Mouse (Mus musculus): ENCODE measurements around the gene Diras1. TPM values are rescaled to one million over a fixed set of nuclear protein-coding genes. Genes with fewer than 3 reads are reported as not detected.
"Not testable (repeated sequence)": the region's sequence is repeated elsewhere in the genome, so short reads cannot be mapped to it uniquely, and the experiment has no call there.

Diras1 gene
- polyA plus RNA-seq, 1 experiment from 2014 or later, result not detected

GRCm38 (mm10) chr10:80997332-80997731 is 28.1 kb downstream of the Diras1 start:
- WGBS, result 80% methylated on average over 8 of the region's 8 CpGs
- H3K4me2 ChIP-seq, result no peak overlapping the region
- peaks cover 29% of the 10 kb centered on the region for H3K27me3 ChIP-seq
- H3K9ac ChIP-seq, result no peak overlapping the region
- no peak for ATAC-seq (replicated peaks; ENCODE audit: insufficient number of reproducible peaks, insufficient read depth, low FRiP score, low read depth)
- H3K36me3 ChIP-seq, result no peaks in the 10 kb centered on the region
- H3K4me3 ChIP-seq, result no peak overlapping the region
- no peak overlapping the region for H3K27ac ChIP-seq
- H3K4me1 ChIP-seq (replicated peaks), result peaks cover 29% of the 10 kb centered on the region
- no peaks in the 10 kb centered on the region for H3K9me3 ChIP-seq (replicated peaks)

- 90% methylated on average over 8 of the region's 8 CpGs for WGBS
- Histone ChIP-seq H3K36me3 (no peaks in the 10 kb centered on the region), H3K4me1 (replicated peaks) (peaks cover 29% of the 10 kb centered on the region), H3K4me3 (no peak overlapping the region), H3K9me3 (replicated peaks) (no peaks in the 10 kb centered on the region), H3K27ac (no peak overlapping the region), H3K27me3 (peaks cover 29% of the 10 kb centered on the region), H3K9ac (no peak overlapping the region), H3K4me2 (no peak overlapping the region)
- ATAC-seq (replicated peaks; ENCODE audit: insufficient number of reproducible peaks, insufficient read depth, low FRiP score, low read depth), result no peak
Measured at GRCm38 (mm10) chr10:80996501-80996900, 29.0 kb downstream of the Diras1 start.

DNA sequence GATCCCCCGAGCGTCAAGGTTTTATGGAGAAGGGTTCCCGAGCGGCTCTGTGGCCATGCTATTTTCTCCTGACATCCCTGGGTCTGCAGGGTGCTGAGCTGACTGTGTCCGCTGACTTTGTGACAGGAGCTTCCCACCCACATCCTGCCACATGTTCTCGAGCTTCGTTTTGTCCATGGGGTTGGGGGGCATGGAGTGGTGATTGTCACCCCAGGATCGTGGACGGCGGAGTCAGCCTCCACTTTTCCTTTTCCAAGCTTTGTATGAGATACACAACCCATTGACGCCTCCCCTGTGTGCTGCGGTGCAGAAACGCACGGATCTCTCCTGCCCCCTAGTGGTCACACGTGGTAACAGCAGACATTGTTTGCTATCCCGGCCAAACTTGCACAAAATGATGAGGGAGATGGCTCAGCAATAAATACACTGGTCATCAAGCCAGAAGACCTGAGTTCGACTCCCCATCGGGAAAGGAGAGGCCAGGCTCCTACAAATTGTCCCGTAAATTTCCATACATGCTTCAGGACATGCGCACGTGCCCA is 30.3 kb downstream of the Diras1 start:
- Histone ChIP-seq H3K4me2 (peak overlapping the region; percentile 36), H3K9me3 (replicated peaks) (no peaks in the 10 kb centered on the region), H3K9ac (no peak overlapping the region), H3K27me3 (peaks cover 29% of the 10 kb centered on the region), H3K36me3 (no peaks in the 10 kb centered on the region), H3K27ac (no peak overlapping the region), H3K4me1 (replicated peaks) (peaks cover 17% of the 10 kb centered on the region), H3K4me3 (no peak overlapping the region)
- WGBS, result 11% methylated on average over 21 of the region's 21 CpGs
- no peak for ATAC-seq (replicated peaks; ENCODE audit: insufficient number of reproducible peaks, insufficient read depth, low FRiP score, low read depth)

DNA sequence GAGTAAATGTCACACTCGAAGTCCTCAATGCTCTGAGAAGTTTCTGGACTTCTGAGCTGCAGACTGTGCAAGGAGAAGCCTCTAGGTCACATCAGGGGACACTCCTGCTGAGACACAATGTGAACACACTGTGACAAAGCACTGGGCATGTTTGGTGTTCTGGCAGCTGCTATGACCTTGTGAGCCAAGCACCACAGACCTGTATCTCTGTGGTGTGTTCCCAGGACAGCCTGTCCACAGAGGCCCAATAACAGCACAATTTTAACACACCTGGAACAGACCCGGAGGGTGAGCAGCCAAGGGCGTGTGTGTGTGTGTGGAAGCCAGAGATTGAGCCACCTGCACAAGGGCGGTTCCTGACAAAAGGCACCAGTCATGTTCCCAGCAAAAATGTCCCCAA is 30.8 kb downstream of the Diras1 start:
- Histone ChIP-seq H3K4me2 (peak overlapping the region; percentile 36; the same call in 1 of the 2 replicates), H3K4me1 (replicated peaks) (peaks cover 11% of the 10 kb centered on the region), H3K27me3 (peaks cover 28% of the 10 kb centered on the region), H3K4me3 (no peak overlapping the region), H3K9me3 (replicated peaks) (no peaks in the 10 kb centered on the region), H3K27ac (no peak overlapping the region), H3K36me3 (no peaks in the 10 kb centered on the region), H3K9ac (no peak overlapping the region)
- ATAC-seq (replicated peaks; ENCODE audit: insufficient number of reproducible peaks, insufficient read depth, low FRiP score, low read depth), result no peak; the same call in 1 of the 2 replicates
- 48% methylated on average over 4 of the region's 4 CpGs for WGBS

DNA sequence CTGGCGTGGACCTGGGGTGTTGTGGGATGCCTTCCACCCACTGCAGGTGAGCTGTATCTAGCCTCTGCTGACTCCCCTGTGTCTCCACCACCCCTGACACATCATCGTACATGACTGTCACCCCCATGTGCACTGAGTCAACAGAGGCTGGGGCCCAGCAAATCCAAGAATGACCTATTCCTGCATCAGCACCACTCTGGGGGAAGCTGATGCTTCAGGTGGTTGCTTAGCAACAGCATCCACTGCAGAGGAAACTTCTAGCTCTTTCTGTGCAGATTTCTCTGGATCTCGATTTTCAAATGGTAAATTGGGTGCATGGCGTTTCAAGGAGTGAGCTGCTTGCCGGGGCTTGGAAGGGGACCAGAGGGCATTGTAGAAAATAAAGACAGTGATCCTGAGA is 32.2 kb downstream of the Diras1 start:
- Histone ChIP-seq H3K9ac (no peak overlapping the region), H3K9me3 (replicated peaks) (no peaks in the 10 kb centered on the region)
- 68% methylated on average over 5 of the region's 5 CpGs for WGBS

GRCm38 (mm10) chr10:80991945-80992344 is 33.5 kb downstream of the Diras1 start:
- no peak overlapping the region for H3K27ac ChIP-seq
- H3K36me3 ChIP-seq, result no peaks in the 10 kb centered on the region
- peaks cover 16% of the 10 kb centered on the region for H3K4me1 ChIP-seq (replicated peaks)
- H3K4me3 ChIP-seq, result no peak overlapping the region
- H3K4me2 ChIP-seq, result no peak overlapping the region
- H3K27me3 ChIP-seq, result peaks cover 16% of the 10 kb centered on the region; the same call in 1 of the 2 replicates
- 62% methylated on average over 1 of the region's 1 CpGs for WGBS
- no peak overlapping the region for H3K9ac ChIP-seq
- no peak for ATAC-seq (replicated peaks; ENCODE audit: insufficient number of reproducible peaks, insufficient read depth, low FRiP score, low read depth)
- no peaks in the 10 kb centered on the region for H3K9me3 ChIP-seq (replicated peaks)

More for the DNA sequence above, 32.2 kb downstream of the Diras1 start:
- Histone ChIP-seq H3K27ac (no peak overlapping the region), H3K27me3 (peaks cover 26% of the 10 kb centered on the region), H3K4me1 (replicated peaks) (peaks cover 7% of the 10 kb centered on the region; the same call in 1 of the 2 replicates), H3K4me2 (no peak overlapping the region), H3K4me3 (no peak overlapping the region), H3K36me3 (no peaks in the 10 kb centered on the region)
- ATAC-seq (replicated peaks; ENCODE audit: insufficient number of reproducible peaks, insufficient read depth, low FRiP score, low read depth), result no peak

- WGBS, result 14% methylated on average over 3 of the region's 3 CpGs
- H3K27me3 ChIP-seq, result peaks cover 16% of the 10 kb centered on the region; the same call in 1 of the 2 replicates
Measured at GRCm38 (mm10) chr10:80991007-80991406, 34.5 kb downstream of the Diras1 start.

GRCm38 (mm10) chr10:80990406-80990805 is 35.1 kb downstream of the Diras1 start:
- 72% methylated on average over 7 of the region's 7 CpGs for WGBS

More at GRCm38 (mm10) chr10:80991007-80991406, 34.5 kb downstream of the Diras1 start:
- no peak overlapping the region for H3K4me2 ChIP-seq
- no peak overlapping the region for H3K27ac ChIP-seq
- H3K9ac ChIP-seq, result no peak overlapping the region
- peaks cover 22% of the 10 kb centered on the region for H3K4me1 ChIP-seq (replicated peaks)
- no peaks in the 10 kb centered on the region for H3K9me3 ChIP-seq (replicated peaks)
- H3K36me3 ChIP-seq, result no peaks in the 10 kb centered on the region
- ATAC-seq (replicated peaks; ENCODE audit: insufficient number of reproducible peaks, insufficient read depth, low FRiP score, low read depth), result no peak
- H3K4me3 ChIP-seq, result no peak overlapping the region

GRCm38 (mm10) chr10:80989854-80990253 is 35.6 kb downstream of the Diras1 start:
- H3K9me3 ChIP-seq (replicated peaks); H3K4me3 ChIP-seq; H3K36me3 ChIP-seq; H3K9ac ChIP-seq; H3K4me2 ChIP-seq; ATAC-seq (replicated peaks; ENCODE audit: insufficient number of reproducible peaks, insufficient read depth, low FRiP score, low read depth); H3K27ac ChIP-seq: not testable (repeated sequence)
- Histone ChIP-seq H3K27me3 (peaks cover 25% of the 10 kb centered on the region), H3K4me1 (replicated peaks) (peaks cover 30% of the 10 kb centered on the region)
- WGBS, result 53% methylated on average over 4 of the region's 4 CpGs

More at GRCm38 (mm10) chr10:80990406-80990805, 35.1 kb downstream of the Diras1 start:
- no peaks in the 10 kb centered on the region for H3K9me3 ChIP-seq (replicated peaks)
- H3K36me3 ChIP-seq, result no peaks in the 10 kb centered on the region
- no peak overlapping the region for H3K27ac ChIP-seq
- no peak overlapping the region for H3K4me2 ChIP-seq
- no peak overlapping the region for H3K9ac ChIP-seq
- peaks cover 22% of the 10 kb centered on the region for H3K27me3 ChIP-seq
- peaks cover 28% of the 10 kb centered on the region for H3K4me1 ChIP-seq (replicated peaks)
- no peak overlapping the region for H3K4me3 ChIP-seq
- ATAC-seq (replicated peaks; ENCODE audit: insufficient number of reproducible peaks, insufficient read depth, low FRiP score, low read depth), result no peak

DNA sequence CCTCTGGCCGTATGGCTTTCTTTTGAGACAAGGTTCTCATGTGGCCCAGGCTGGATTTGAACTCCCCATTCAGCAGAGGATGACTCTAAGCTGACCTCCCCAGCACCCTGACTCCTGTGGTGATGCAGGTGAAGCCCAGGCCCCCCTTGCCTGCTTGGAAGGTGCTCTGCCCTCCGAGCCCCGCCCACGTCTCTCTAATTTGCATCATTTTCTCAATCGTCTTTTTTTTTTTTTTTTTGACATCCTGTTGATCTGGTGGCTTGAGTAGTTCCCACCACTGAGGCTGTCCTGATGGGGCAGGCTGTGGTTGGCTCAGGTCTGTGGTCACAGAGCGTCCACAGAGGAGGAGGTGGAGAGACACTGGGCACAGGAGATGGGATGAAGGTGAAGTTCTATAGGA is 36.0 kb downstream of the Diras1 start:
- H3K9ac ChIP-seq, result no peak overlapping the region
- no peak for ATAC-seq (replicated peaks; ENCODE audit: insufficient number of reproducible peaks, insufficient read depth, low FRiP score, low read depth)
- 61% methylated on average over 6 of the region's 6 CpGs for WGBS
- H3K27ac ChIP-seq, result no peak overlapping the region
- H3K4me3 ChIP-seq, result no peak overlapping the region
- H3K27me3 ChIP-seq, result peaks cover 25% of the 10 kb centered on the region
- H3K9me3 ChIP-seq (replicated peaks), result no peaks in the 10 kb centered on the region
- H3K4me1 ChIP-seq (replicated peaks), result peaks cover 26% of the 10 kb centered on the region
- H3K36me3 ChIP-seq, result no peaks in the 10 kb centered on the region
- no peak overlapping the region for H3K4me2 ChIP-seq

- 9% methylated on average over 10 of the region's 10 CpGs for WGBS
- peak; percentile 88 for ATAC-seq (replicated peaks; ENCODE audit: insufficient number of reproducible peaks, insufficient read depth, low FRiP score, low read depth)
- Histone ChIP-seq H3K27ac (peak overlapping the region; percentile 66), H3K4me3 (no peak overlapping the region), H3K4me1 (replicated peaks) (peaks cover 26% of the 10 kb centered on the region), H3K9me3 (replicated peaks) (no peaks in the 10 kb centered on the region), H3K27me3 (peaks cover 29% of the 10 kb centered on the region), H3K4me2 (no peak overlapping the region), H3K9ac (no peak overlapping the region), H3K36me3 (no peaks in the 10 kb centered on the region)
Measured at GRCm38 (mm10) chr10:80987709-80988441, 37.6 kb downstream of the Diras1 start.
